ENCODE assay signal across 30 mouse cellular contexts in the genomic region with DNA sequence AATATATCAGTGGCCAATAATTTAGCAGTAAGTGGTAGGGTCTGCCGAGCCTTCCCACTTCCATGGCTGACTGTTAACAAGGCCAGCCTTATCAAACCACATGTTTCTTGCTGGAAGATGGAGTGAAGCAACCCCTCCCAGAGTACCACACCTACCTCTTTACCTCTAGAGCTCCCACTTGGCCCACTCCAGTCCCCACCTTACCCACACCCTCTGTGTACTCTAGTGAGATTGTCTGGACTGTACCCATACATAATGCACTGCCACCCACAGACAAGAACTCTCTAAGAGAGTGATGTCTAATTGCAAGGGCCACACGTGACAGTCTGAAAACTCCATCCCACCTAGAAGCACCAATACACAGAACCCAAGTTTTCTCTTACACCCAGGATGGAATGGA.
"Had no signal": no experiment of that assay in that cellular context is flagged by ENCODE, and none has a peak within 500 bp of the region (broad histone marks: within the 10 kb centered on the region; RNA-seq: fewer than 3 reads in every experiment).

No protein-coding gene starts in this region.

- DNase-seq: left cerebral cortex, postnatal 4 days; liver; liver, embryonic 13.5 days; liver, postnatal 0 days; lung, adult 18-20 months; lung, adult 2 months; lung, embryonic 14.5 days; lung, postnatal 10 days; lung, postnatal 4 days; midbrain, embryonic 14.5 days had no signal

- H3K9ac ChIP-seq: limb, embryonic 12.5 days; limb, embryonic 13.5 days; limb, embryonic 15.5 days; liver, embryonic 12.5 days; liver, embryonic 13.5 days; liver, embryonic 14.5 days; liver, embryonic 15.5 days; liver, postnatal 0 days; lung, embryonic 14.5 days; lung, embryonic 15.5 days; midbrain, embryonic 12.5 days; midbrain, embryonic 13.5 days; midbrain, embryonic 15.5 days; neural tube, embryonic 12.5 days had no signal

- H3K27ac ChIP-seq: left cerebral cortex, adult 2 months; limb, embryonic 10.5 days; limb, embryonic 12.5 days; limb, embryonic 13.5 days; limb, embryonic 15.5 days; liver, embryonic 12.5 days; liver, embryonic 13.5 days; liver, embryonic 14.5 days; liver, embryonic 15.5 days; lung, embryonic 15.5 days; macrophage; midbrain, embryonic 10.5 days; midbrain, embryonic 12.5 days; midbrain, embryonic 13.5 days; midbrain, embryonic 15.5 days; neural tube, embryonic 12.5 days had no signal

- H3K9me3 ChIP-seq: limb, embryonic 10.5 days; limb, embryonic 12.5 days; limb, embryonic 13.5 days; limb, embryonic 15.5 days; liver, embryonic 12.5 days; liver, embryonic 13.5 days; liver, embryonic 15.5 days; lung, embryonic 15.5 days; megakaryocyte, embryonic 14.5 days; midbrain, embryonic 10.5 days; midbrain, embryonic 12.5 days; midbrain, embryonic 13.5 days; midbrain, embryonic 15.5 days; neural tube, embryonic 12.5 days had no signal

- ATAC-seq: liver, embryonic 12.5 days; liver, postnatal 0 days; midbrain, embryonic 13.5 days; midbrain, embryonic 15.5 days; midbrain, embryonic 16.5 days had no signal

- H3K4me3 ChIP-seq: left cerebral cortex, adult 2 months; limb, embryonic 10.5 days; limb, embryonic 12.5 days; limb, embryonic 13.5 days; limb, embryonic 15.5 days; liver, embryonic 12.5 days; liver, embryonic 13.5 days; liver, embryonic 15.5 days; lung, embryonic 15.5 days; megakaryocyte, embryonic 14.5 days; midbrain, embryonic 10.5 days; midbrain, embryonic 12.5 days; midbrain, embryonic 13.5 days; midbrain, embryonic 15.5 days; myocyte; neural tube, embryonic 12.5 days had no signal

- H3K4me2 ChIP-seq: limb, embryonic 12.5 days; limb, embryonic 13.5 days; limb, embryonic 15.5 days; liver, embryonic 11.5 days; liver, embryonic 12.5 days; liver, embryonic 13.5 days; liver, embryonic 15.5 days; lung, embryonic 14.5 days; lung, embryonic 15.5 days; midbrain, embryonic 11.5 days; midbrain, embryonic 12.5 days; midbrain, embryonic 13.5 days; midbrain, embryonic 15.5 days; neural tube, embryonic 12.5 days had no signal

- H3K36me3 ChIP-seq: liver, embryonic 15.5 days; lung, embryonic 15.5 days; midbrain, embryonic 12.5 days; midbrain, embryonic 13.5 days; midbrain, embryonic 15.5 days; neural tube, embryonic 12.5 days had no signal

- H3K27me3 ChIP-seq: limb, embryonic 12.5 days; limb, embryonic 13.5 days; limb, embryonic 15.5 days; liver, embryonic 12.5 days; liver, embryonic 13.5 days; liver, embryonic 15.5 days; lung, embryonic 15.5 days; megakaryocyte, embryonic 14.5 days; midbrain, embryonic 13.5 days; midbrain, embryonic 15.5 days; neural tube, embryonic 12.5 days had no signal

- H3K4me1 ChIP-seq: limb, embryonic 10.5 days; limb, embryonic 12.5 days; liver, embryonic 13.5 days; liver, embryonic 15.5 days; neural tube, embryonic 12.5 days had no signal
